Mouse (Mus musculus) forebrain, embryonic 11.5 days (tissue): ENCODE measurements at regions not wholly inside any gene's neighbourhood (a gene's known extent, or its start where the extent isn't known, plus 50 kb on each side); places are given as distances from the start of the nearest gene placed in this dataset.
A peak's percentile ranks its signal among the peaks of the same experiment; 100 is the strongest.

Experiments
- ATAC-seq: fragments of 200-750 bp; cut with Nextera tagmentation; replicated peaks from 2 replicates; pipeline ENCODE4 v1.8.0; 2017; ENCODE audit warnings: moderate TSS enrichment; ENCODE audit not compliant: low FRiP score
- DNase-seq: peaks from one replicate; pipeline ENCODE4 v3.0.0-alpha.2; 2017; ENCODE audit warnings: low spot score
- H3K27ac ChIP-seq: fragments of 300-500 bp; sonication (generic); 2 replicates; pipeline ENCODE4 v1.5.1; 2014; ENCODE audit warnings: low read depth, low read length
- H3K27me3 ChIP-seq: fragments of 300-500 bp; sonication (generic); 2 replicates; pipeline ENCODE4 v1.6.1; 2014; ENCODE audit warnings: mild to moderate bottlenecking, low read length, mixed read lengths; ENCODE audit not compliant: control insufficient read depth, insufficient read depth
- H3K36me3 ChIP-seq: fragments of 300-500 bp; sonication (generic); 2 replicates; pipeline ENCODE4 v1.6.1; 2014; ENCODE audit warnings: mild to moderate bottlenecking, low read length, moderate library complexity, mixed read lengths; ENCODE audit not compliant: control insufficient read depth, insufficient read depth
- H3K4me1 ChIP-seq: fragments of 300-500 bp; sonication (generic); replicated peaks from 2 replicates; pipeline ENCODE4 v1.6.1; 2014; ENCODE audit warnings: low read length, mixed read lengths; ENCODE audit not compliant: control insufficient read depth, insufficient read depth
- H3K4me2 ChIP-seq: fragments of 300-500 bp; sonication (generic); 2 replicates; pipeline ENCODE4 v1.6.1; 2014; ENCODE audit warnings: low read depth, mild to moderate bottlenecking, low read length, moderate library complexity, mixed read lengths; ENCODE audit not compliant: severe bottlenecking
- H3K4me3 ChIP-seq: fragments of 300-500 bp; sonication (generic); 2 replicates; pipeline ENCODE4 v1.5.1; 2014; ENCODE audit warnings: low read depth, low read length
- H3K9ac ChIP-seq: fragments of 300-500 bp; sonication (generic); 2 replicates; pipeline ENCODE4 v1.6.1; 2014; ENCODE audit warnings: low read length
- H3K9me3 ChIP-seq: fragments of 300-500 bp; sonication (generic); 2 replicates; pipeline ENCODE4 v1.6.1; 2016; ENCODE audit warnings: low read length, mixed read lengths; ENCODE audit not compliant: control insufficient read depth
- WGBS: fragments of 180-500 bp; shearing (Covaris S2); extraction: QIAGEN DNeasy Blood & Tissue Kit; methylation state at CpG from one replicate; pipeline ENCODE4 v1.1.7; 2014; 5-methylcytosine and 5-hydroxymethylcytosine counted together

GRCm38 (mm10) chr14:82998135-82998534 is 1445.2 kb upstream of the Pcdh17 start:
- Histone ChIP-seq H3K4me1 (no peaks in the 10 kb centered on the region), H3K36me3 (no peaks in the 10 kb centered on the region), H3K9me3 (no peaks in the 10 kb centered on the region), H3K27me3 (no peaks in the 10 kb centered on the region), H3K4me3 (no peak overlapping the region), H3K4me2 (no peak overlapping the region), H3K27ac (no peak overlapping the region), H3K9ac (no peak overlapping the region)
- ATAC-seq (no peak), DNase-seq (no peak)
- 74% methylated on average over 1 of the region's 1 CpGs for WGBS

- H3K4me2 ChIP-seq = no peak overlapping the region
- no peaks in the 10 kb centered on the region for H3K9me3 ChIP-seq
- no peaks in the 10 kb centered on the region for H3K27me3 ChIP-seq
- no peak for DNase-seq
- no peak overlapping the region for H3K4me3 ChIP-seq
- H3K9ac ChIP-seq = no peak overlapping the region
- ATAC-seq = no peak
- no peaks in the 10 kb centered on the region for H3K36me3 ChIP-seq
- no peaks in the 10 kb centered on the region for H3K4me1 ChIP-seq
- WGBS = 92% methylated on average over 2 of the region's 2 CpGs
- no peak overlapping the region for H3K27ac ChIP-seq
Measured at GRCm38 (mm10) chr14:83002178-83002911, 1441.0 kb upstream of the Pcdh17 start.

DNA sequence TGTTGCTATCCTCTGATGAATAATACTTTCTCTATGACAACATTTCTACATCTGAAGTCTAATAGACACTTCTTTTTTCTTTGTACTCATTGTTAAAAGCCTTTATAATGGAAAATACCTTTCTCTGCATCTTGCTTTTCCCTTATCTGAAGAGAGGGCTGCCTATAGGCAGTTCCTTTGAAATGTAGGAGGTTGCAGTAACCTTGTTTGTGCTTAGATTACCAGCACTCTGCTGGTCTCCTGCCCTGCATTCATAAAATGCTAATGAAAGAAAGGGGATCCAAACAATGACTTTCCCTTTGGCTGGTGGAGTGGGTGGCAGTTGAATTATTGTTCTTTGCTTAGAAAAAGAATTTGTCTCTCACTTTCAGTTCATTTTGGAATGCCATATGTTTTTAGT is 1434.8 kb upstream of the Pcdh17 start:
- Histone ChIP-seq H3K9me3 (no peaks in the 10 kb centered on the region), H3K9ac (no peak overlapping the region), H3K27ac (no peak overlapping the region), H3K4me1 (no peaks in the 10 kb centered on the region), H3K36me3 (no peaks in the 10 kb centered on the region), H3K4me2 (no peak overlapping the region), H3K27me3 (no peaks in the 10 kb centered on the region), H3K4me3 (no peak overlapping the region)
- peak; percentile 36; the same call in 1 of the 2 replicates for ATAC-seq
- DNase-seq = no peak

DNA sequence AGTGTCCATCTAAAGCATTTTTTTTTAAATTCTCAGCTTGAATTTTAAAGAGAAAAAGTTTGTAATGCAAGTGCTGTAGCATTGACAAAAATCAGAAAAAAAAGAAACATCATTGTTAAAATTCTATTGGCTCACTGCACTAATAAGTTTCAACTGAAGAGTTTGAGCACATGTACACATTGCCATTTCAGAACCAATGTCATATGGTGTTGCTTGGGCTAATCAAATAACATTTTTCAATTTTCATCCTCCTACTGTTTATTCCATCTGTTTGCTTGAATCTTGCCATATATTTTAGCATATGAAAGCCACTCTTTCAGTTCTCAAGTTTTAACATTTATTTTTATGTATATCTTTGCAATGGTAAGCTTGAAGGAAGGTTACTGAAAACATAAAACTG is 1421.5 kb upstream of the Pcdh17 start:
- no peak for ATAC-seq

More for the DNA sequence above, 1421.5 kb upstream of the Pcdh17 start:
- Histone ChIP-seq H3K4me1 (no peaks in the 10 kb centered on the region), H3K4me2 (no peak overlapping the region), H3K4me3 (no peak overlapping the region), H3K9ac (no peak overlapping the region), H3K27ac (no peak overlapping the region), H3K9me3 (no peaks in the 10 kb centered on the region), H3K36me3 (no peaks in the 10 kb centered on the region), H3K27me3 (no peaks in the 10 kb centered on the region)
- no peak for DNase-seq
